Mouse (Mus musculus) G1E (cell line): Measurements from ENCODE around the gene Glt8d2. TPM values are rescaled to one million over a fixed set of nuclear protein-coding genes. Genes with fewer than 3 reads are reported as not detected.
A peak's percentile ranks its signal among the peaks of the same experiment; 100 is the strongest.

Source experiments
- ATAC-seq: 2 replicates; pipeline ENCODE4 v1.8.0; 2016; ENCODE audit warnings: mild to moderate bottlenecking; ENCODE audit not compliant: insufficient number of reproducible peaks, poor library complexity, low FRiP score, severe bottlenecking; ENCODE audit errors: extremely low read depth
- DNase-seq: peaks from one replicate; pipeline ENCODE4 v3.0.0; 2012; ENCODE audit warnings: low spot score
- H3K27me3 ChIP-seq: 2 replicates; pipeline ENCODE4 v1.6.1; 2012; ENCODE audit warnings: mild to moderate bottlenecking, low read length, inconsistent platforms; ENCODE audit not compliant: insufficient read depth
- H3K36me3 ChIP-seq: replicated peaks from 2 replicates; pipeline ENCODE3; 2012; ENCODE audit warnings: mild to moderate bottlenecking, inconsistent platforms
- H3K4me1 ChIP-seq: 2 replicates; pipeline ENCODE4 v1.6.1; 2012; ENCODE audit warnings: low read depth, low read length, inconsistent platforms, mixed read lengths; ENCODE audit not compliant: insufficient read depth
- H3K4me3 ChIP-seq: 2 replicates; pipeline ENCODE4 v1.5.1; 2012; ENCODE audit warnings: low read depth, mild to moderate bottlenecking, inconsistent platforms, low read length, moderate library complexity, mixed read lengths
- H3K9me3 ChIP-seq: replicated peaks from 2 replicates; pipeline ENCODE4 v1.6.1; 2012; ENCODE audit warnings: inconsistent platforms
- CTCF ChIP-seq: IDR thresholded peaks from 2 replicates; pipeline ENCODE4 v1.5.1; 2012; ENCODE audit warnings: low read depth, low read length, inconsistent platforms, mixed read lengths
- GATA1 ChIP-seq: IDR thresholded peaks from 2 replicates; pipeline ENCODE4 v1.6.1; 2012; ENCODE audit warnings: borderline replicate concordance, low read length, inconsistent platforms, mixed read lengths
- GATA2 ChIP-seq: IDR thresholded peaks from 2 replicates; pipeline ENCODE4 v1.6.1; 2012; ENCODE audit warnings: low read depth, low read length, inconsistent platforms, borderline replicate concordance
- POLR2AphosphoS5 ChIP-seq: IDR thresholded peaks from 2 replicates; pipeline ENCODE4 v1.6.1; 2012; ENCODE audit warnings: low read depth, low read length, inconsistent platforms; ENCODE audit not compliant: insufficient replicate concordance
- TAL1 ChIP-seq: conservative IDR thresholded peaks from 2 replicates; pipeline ENCODE4 v1.6.1; 2012; ENCODE audit warnings: low read depth, low read length, inconsistent platforms, mixed read lengths
- polyA plus RNA-seq: library from polyadenylated mRNA; stranded (reverse); fragments of >175 nt; gene quantifications from 2 replicates; pipeline ENCODE4 v1.2.3, GENCODE M21; 2012
- total RNA-seq, 2 experiments: library from RNA; stranded (forward) in 1 of 2; stranded (reverse) in 1 of 2; fragments of 200-1000 nt in 1 of 2; fragments of >200 nt in 1 of 2; fragmentation: Nextera tagmentation in 1 of 2; gene quantifications; 2 replicates each; pipeline ENCODE4 v1.2.3; 2014 to 2017

Gene Glt8d2
- total RNA-seq (2014; fragmentation: Nextera tagmentation) (0.29 TPM in 1 of 2 replicates, not detected in the other), total RNA-seq (2017) (0.33 and 0.41 TPM in 2 replicates), polyA plus RNA-seq (not detected in 2 replicates)

DNA sequence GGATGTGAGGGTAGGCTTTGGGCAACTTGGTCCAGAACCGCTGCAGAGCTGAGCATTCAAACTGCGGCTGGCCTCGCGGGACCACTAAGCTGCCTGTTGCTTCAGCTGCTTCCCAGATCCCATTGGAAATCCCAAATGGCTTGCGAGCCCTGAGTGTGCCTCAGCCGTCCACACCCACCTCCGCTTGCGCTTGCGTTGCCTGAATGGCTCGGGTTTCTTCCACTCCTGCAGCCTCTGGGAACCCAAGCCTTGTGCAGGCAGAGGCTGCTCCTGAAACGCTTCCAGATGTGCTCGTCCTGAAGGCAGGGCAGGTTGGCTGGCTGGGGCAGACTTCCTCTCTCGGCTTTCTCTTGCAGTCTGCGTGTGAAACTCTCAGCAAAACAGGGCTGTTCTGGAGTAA is at the start of gene Glt8d2:
Gene Glt8d2 (minus strand): TSS at position 157 of the 400 bp plus-strand sequence.
- no peak within 1 kb of the TSS for H3K4me3 ChIP-seq
- H3K36me3 ChIP-seq = no peaks in the 10 kb centered on the region
- TF ChIP-seq GATA2 (no peak), CTCF (no peak), POLR2AphosphoS5 (no peak), TAL1 (no peak), GATA1 (no peak)
- ATAC-seq = no peak
- peaks cover 7% of the 10 kb centered on the region for H3K9me3 ChIP-seq
- H3K27me3 ChIP-seq = peaks cover 4% of the 10 kb centered on the region; the same call in 1 of the 2 replicates
- H3K4me1 ChIP-seq = peaks cover 30% of the 10 kb centered on the region
- DNase-seq = no peak

DNA sequence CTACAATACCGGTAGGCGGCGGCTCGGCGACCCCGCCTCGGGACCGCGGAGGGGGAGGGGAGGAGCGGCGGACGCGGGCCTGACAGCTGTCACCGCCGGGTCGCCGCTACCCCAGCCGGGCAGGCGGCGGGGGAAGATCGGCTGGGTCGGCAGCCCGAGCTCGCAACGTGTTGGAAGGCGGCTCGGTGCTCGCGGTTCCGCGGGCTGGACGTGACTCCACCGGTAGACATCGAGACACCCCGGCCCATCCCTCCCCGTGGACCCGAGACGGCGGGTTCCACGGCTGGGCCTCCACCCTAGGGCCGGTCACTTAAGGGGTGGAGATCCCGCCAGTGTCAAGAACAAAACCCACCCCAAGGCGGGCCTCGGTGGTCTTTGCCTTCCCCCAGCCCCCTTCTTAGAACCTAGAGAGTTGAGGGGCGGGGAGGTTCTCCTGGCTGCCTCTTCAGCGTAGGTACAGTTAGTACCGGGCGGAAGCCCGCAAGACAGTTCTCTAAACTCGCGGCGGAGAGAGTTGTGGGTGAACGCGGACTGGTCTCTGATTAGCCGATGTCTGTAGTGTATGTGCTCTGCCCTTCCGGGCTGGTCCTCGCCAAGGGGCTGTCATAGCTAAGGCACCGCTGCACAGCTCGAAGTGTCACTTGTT is 9.0 kb upstream of the Glt8d2 start:
- Histone ChIP-seq H3K27me3 (no peaks in the 10 kb centered on the region), H3K4me1 (peaks cover 52% of the 10 kb centered on the region), H3K36me3 (peaks cover 26% of the 10 kb centered on the region), H3K9me3 (no peaks in the 10 kb centered on the region), H3K4me3 (peak overlapping the region; percentile 99)
- DNase-seq (peak; percentile 57), ATAC-seq (peak; percentile 36)
- TF ChIP-seq CTCF (no peak), POLR2AphosphoS5 (no peak), GATA1 (no peak), GATA2 (no peak), TAL1 (no peak)

DNA sequence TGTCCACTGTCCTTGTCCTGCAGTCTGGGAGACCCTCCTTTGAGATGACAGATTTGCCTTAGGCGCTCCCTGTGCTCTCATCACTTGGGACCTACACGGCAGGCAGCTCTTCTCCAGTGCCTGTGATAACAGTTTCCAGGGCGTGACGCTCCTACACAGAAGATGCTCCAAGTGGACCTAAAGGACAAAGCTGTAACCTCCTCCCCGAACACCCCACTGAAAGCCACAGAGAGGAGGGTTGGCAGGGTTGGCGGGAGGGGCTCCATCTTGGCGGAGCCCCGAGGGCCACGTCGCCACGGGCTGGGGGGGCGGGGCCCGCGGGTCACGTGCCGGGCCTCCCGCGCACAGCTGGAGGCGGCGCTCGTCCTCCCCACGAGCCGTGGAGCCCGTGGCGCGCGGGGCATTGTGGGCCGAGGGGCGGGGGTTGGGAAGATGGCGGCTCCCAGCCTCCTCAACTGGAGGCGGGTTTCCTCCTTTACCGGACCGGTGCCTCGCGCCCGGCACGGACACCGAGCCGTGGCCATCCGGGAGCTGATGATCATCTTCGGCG is 8.3 kb upstream of the Glt8d2 start:
- Histone ChIP-seq H3K36me3 (peaks cover 21% of the 10 kb centered on the region), H3K9me3 (no peaks in the 10 kb centered on the region), H3K4me1 (peaks cover 54% of the 10 kb centered on the region), H3K4me3 (peak overlapping the region; percentile 99), H3K27me3 (no peaks in the 10 kb centered on the region)
- ATAC-seq = no peak
- peak; percentile 92 for DNase-seq
- TF ChIP-seq TAL1 (no peak), POLR2AphosphoS5 (no peak), GATA1 (no peak), GATA2 (no peak), CTCF (no peak)

DNA sequence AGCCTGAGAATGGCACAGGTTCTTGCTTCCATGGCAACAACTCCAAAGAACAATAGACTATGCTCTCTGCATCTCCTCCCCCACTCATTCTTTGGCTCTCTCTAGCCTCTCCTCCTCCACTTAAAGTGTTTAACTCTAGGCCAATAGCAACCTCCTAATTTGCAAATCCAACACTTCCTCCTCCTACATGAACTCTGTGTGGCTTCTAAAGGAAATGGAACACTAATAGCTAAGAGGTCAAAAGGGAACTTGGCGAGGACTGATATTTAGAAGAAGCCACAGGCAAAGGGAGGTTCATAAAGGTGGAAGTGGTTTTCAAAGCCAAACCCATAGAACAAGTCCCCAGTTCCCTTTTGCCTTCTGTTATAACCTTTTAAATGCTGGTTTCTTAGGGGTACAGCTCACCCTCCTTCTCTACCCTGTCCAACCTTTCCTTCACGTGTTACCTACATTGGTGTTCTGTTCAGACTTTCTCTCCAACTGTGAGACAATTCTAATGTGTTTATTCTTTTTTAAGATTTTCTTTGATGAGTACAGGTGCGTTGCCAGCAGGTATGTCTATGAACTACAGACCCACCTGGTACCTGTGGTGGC is 7.0 kb upstream of the Glt8d2 start:
- H3K36me3 ChIP-seq = peaks cover 16% of the 10 kb centered on the region
- peaks cover 54% of the 10 kb centered on the region for H3K4me1 ChIP-seq
- ATAC-seq (peak; percentile 73), DNase-seq (peak; percentile 55)
- H3K9me3 ChIP-seq = no peaks in the 10 kb centered on the region
- no peak overlapping the region; the same call in 1 of the 2 replicates for H3K4me3 ChIP-seq
- H3K27me3 ChIP-seq = no peaks in the 10 kb centered on the region
- TF ChIP-seq GATA2 (no peak), CTCF (no peak), POLR2AphosphoS5 (no peak), GATA1 (no peak), TAL1 (no peak)

DNA sequence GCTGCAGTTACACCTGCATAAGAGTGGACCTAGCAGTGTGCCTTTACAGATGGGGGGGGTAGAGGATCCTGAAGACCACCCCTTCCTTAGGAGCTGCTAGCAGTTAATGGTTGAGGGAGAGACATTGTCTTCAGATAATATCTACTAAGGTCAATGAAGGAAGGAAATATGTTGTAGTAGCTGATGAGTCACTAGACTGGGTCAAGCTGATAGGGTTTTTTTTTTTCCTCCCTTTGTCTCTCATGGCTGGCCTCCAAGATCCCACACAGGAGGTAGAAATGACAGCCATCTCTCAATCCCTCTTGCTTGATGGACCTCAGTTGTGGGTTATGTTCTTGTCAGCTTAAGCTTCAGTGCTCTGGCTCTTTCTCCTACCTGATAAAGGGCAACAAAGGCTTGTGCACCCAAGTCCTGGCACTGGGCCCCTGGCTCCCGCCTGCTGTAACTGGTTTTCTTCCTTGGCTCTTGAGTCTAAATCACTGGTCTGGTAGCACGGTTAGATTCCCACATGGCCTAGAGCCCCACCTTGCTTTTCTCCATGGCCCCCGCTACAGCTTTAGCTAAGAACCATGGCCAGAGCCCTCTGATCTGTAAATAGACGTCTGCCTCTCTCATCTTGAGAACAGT is 6.1 kb upstream of the Glt8d2 start:
- Histone ChIP-seq H3K4me3 (no peak overlapping the region; the same call in 1 of the 2 replicates), H3K36me3 (peaks cover 9% of the 10 kb centered on the region), H3K4me1 (peaks cover 54% of the 10 kb centered on the region), H3K27me3 (no peaks in the 10 kb centered on the region), H3K9me3 (no peaks in the 10 kb centered on the region)
- DNase-seq (peak; percentile 25), ATAC-seq (peak; percentile 55)
- TF ChIP-seq GATA2 (no peak), POLR2AphosphoS5 (no peak), TAL1 (0 out of 2 replicates have a peak, but pooled peaks have one; percentile 22), GATA1 (no peak), CTCF (no peak)

DNA sequence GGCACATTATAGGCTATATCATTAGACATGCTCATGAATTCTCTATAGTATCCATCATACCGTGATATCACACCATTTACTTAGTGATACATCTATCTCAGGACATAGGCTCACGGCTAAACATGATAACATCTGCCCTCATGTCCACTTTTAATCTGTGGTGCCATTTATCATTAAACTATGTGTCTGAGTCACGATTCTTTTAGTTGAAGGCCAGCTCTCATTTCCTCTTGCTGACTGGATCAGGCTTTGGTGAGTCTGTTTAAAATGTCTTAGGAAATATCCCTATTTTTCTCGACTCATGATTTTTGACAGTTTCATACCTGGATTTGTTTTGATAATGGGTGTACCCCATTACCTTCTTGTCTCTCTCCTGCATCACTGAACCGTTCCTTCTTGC is 5.5 kb upstream of the Glt8d2 start, which contains the start of gene Hcfc2:
Gene Hcfc2 (plus strand): TSS at position 205 of the 400 bp plus-strand sequence.
- DNase-seq (no peak), ATAC-seq (no peak; the same call in 1 of the 2 replicates)
- no peak for TF ChIP-seq TAL1
- no peak for TF ChIP-seq GATA1
- no peak for TF ChIP-seq CTCF
- H3K27me3 ChIP-seq = no peaks in the 10 kb centered on the region
- H3K4me3 ChIP-seq = no peak within 1 kb of the TSS; the same call in 1 of the 2 replicates
- peaks cover 54% of the 10 kb centered on the region for H3K4me1 ChIP-seq
- H3K9me3 ChIP-seq = no peaks in the 10 kb centered on the region
- H3K36me3 ChIP-seq = peaks cover 4% of the 10 kb centered on the region
